Mouse (Mus musculus) spleen, postnatal 36 days (tissue): ENCODE measurements around the gene Pgm2l1.
"Not testable (repeated sequence)": the region's sequence is repeated elsewhere in the genome, so short reads cannot be mapped to it uniquely, and the experiment has no call there.

Source experiments
- DNase-seq, 2 experiments: peaks; one replicate each; pipeline ENCODE4 v3.0.0; 2022; ENCODE audit warnings: low spot score in 2 of 2, mixed read lengths in 1 of 2

The Pgm2l1 gene

DNA sequence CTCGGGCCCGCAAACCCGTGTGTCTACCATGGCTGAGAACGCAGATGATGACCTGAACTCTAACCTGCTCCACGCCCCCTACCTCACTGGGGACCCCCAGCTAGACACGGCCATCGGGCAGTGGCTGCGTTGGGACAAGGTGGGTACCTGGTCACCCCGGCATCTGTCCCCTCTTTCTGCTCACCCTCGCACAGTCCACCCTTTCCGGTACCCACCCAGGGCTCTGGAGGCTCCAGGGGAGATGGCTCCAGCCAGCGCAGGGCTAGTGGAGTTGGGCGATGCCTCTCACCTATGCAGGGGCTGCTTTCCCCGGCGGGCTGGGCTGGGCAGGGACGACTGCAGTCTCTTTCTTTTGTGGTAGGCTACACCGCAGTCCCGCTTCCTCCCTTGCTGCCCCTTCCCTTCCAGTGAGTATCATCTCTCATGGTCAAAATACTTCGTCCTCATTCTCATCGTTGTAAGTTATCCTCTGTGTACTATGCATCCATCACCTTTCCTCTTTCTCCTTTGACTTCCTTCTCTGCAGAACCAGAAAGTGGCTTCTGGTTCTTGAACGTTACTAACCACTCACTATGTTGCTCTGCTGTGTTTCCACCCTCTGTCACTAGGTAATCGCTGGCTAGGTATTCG, 817 bp downstream of the Pgm2l1 start:
- DNase-seq, result peak; percentile 22 to 41

DNA sequence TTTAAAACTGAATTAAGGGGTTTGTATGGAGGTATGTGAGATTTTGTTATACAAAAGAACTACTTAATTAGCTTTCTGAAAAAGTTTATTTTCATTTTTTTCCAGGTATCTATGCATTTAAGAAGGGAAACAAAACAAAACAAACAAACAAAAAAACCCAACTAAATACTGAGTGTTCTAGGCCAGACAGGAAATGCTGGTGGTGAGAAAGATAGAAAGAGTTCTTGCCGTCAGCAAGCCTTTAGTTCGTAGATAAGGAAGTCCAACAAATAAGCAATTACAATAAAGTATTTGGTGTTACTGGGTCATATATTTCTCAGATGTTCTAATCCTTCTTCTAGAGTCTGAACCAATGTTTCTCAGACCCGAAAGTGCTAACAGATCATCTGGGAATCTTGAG, 1.8 kb downstream of the Pgm2l1 start:
- DNase-seq, result no peak

GRCm38 (mm10) chr7:100230646-100231045, 3.5 kb downstream of the Pgm2l1 start:
- DNase-seq, result no peak

GRCm38 (mm10) chr7:100231661-100232060, 4.5 kb downstream of the Pgm2l1 start:
- no peak for DNase-seq

DNA sequence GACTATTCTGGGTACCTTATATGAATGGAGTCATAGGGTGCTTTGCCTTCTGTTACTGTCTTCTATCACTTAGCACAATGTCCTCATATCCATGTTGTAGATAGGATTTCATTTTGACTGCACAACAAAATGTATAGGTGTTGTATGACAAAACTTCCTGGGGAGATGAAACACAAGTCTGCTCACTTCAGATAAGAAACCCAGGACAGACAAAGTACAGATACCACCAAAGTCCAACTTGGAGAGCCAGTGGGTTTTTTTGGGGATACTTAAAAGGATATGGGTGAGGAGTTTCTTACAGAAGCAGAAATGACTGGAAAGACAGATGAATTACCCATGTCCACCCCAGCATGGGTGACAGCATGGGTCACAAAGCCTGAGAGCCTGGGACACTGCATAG, 6.5 kb downstream of the Pgm2l1 start:
- DNase-seq, result no peak

- DNase-seq, result peak; percentile 25 to 50
Observed at GRCm38 (mm10) chr7:100234264-100234885, 7.2 kb downstream of the Pgm2l1 start.

DNA sequence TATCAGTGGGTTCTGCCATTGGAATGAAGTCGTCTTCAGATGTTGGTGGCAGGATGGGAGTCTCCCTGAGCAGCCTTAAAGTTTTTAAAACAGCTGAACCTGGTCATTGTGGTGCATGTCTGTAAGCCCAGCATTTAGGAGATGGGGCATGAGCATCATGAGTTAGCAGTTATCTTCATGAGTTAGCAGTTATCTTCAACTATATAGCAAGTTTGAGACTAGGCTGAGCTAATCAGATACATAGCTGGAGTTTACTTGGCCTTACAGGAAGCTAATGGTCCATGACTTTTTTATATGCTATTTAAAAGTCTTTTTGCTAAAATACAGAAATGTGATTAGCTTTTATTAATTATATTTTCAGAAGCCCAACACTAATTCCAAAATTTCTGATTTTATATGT, 11.1 kb downstream of the Pgm2l1 start:
- no peak for DNase-seq

DNA sequence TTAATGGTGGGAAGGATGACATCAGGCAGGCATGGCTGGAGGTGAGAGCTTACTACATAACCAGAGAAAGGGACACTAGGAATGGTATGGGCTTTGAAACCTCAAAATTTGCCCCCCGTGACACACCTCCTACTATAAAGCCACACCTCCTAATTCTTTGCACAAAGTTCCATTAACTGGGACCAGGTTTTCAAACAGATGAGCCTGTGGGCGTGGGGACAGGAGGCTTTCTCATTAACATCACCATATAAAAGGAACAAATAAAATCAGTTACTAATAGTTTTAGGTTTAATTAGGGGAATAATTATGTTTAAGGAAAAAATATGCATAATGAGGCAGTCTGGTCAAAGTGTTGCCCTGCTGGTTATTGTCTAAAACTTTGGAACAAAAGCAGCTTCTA, 13.4 kb downstream of the Pgm2l1 start:
- DNase-seq, result no peak

GRCm38 (mm10) chr7:100243007-100243406, 15.8 kb downstream of the Pgm2l1 start:
- DNase-seq, result no peak

- no peak for DNase-seq
Observed at GRCm38 (mm10) chr7:100244225-100244624, 17.0 kb downstream of the Pgm2l1 start.

DNA sequence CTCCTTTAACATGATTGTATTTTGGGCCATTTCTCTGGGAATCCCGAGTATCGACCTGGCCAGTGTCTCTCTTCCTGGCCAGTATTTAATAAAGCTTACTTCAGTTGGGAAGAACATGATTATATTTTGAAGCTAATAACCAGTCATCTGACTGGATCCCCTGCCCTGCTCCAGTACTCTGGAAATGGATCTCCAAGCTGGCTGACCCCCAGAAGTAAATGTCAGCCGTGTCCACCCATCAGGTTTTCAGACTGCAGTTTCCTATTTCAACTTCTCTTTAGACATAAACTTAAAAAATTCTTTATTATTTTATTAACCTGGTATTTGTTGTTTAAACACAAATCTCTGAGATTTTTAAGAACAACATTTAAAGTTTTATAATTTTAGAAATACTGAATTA, 18.0 kb downstream of the Pgm2l1 start:
- no peak for DNase-seq

GRCm38 (mm10) chr7:100250667-100251066, 23.5 kb downstream of the Pgm2l1 start:
- DNase-seq, result no peak

DNA sequence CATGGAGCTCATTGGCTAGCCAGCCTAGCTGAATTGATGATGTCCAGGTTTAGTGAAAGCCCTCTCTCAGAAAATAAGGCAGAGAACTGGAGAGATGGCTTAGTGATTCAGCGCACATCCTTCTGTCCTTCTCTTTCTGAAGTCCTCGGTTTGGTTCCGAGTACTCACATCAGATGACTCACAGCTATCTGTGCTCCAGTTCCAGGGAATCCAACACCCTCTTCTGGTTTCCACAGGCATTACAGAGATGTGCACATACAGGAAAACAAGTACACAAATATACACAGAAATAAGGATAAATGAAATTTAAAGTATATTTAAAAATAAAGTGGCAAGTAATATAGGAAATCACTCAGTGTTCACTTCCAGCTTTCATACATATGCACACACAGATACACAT, 35.2 kb downstream of the Pgm2l1 start:
- no peak for DNase-seq

- not testable (repeated sequence) for DNase-seq
Observed at GRCm38 (mm10) chr7:100264934-100265333, 37.7 kb downstream of the Pgm2l1 start.

DNA sequence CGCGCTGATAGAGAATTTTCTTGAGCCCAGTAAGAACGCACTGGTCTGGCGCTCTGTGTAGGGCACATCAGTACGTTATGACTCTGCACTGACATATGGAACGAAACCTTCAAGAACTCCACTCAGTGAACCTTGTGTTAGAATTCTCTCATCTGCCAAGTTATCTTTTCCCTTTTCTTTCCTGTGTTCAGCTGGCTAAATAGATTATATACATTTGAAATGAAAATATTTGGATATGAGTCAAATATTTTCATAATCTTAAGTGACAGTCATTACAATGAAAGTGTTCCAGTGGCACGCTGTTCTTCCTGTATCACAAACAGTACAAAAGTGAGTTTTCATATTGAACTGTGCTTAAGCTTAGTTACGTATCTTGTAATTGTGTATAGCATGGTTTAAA, 45.2 kb downstream of the Pgm2l1 start:
- DNase-seq, result no peak

DNA sequence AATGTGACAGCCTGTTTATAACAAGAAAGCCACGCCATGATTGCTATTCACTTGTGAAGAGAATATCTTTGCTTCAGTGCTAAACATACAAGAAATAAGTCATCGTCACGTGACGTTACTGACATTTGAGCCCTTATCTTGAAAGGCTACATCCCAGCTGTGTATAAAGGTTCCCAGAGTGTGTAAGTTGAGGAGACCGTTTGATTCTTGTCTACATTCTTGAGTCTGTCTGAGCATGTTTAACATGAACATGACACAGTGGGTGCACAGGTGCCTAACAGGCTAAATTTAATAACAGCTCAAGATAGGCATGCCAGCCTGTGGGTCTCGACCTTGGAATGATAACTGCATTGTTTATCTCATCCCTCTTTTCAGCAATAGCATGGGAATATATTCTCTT, 47.3 kb downstream of the Pgm2l1 start:
- no peak for DNase-seq

GRCm38 (mm10) chr7:100276397-100276796, 49.2 kb downstream of the Pgm2l1 start:
- DNase-seq, result no peak

DNA sequence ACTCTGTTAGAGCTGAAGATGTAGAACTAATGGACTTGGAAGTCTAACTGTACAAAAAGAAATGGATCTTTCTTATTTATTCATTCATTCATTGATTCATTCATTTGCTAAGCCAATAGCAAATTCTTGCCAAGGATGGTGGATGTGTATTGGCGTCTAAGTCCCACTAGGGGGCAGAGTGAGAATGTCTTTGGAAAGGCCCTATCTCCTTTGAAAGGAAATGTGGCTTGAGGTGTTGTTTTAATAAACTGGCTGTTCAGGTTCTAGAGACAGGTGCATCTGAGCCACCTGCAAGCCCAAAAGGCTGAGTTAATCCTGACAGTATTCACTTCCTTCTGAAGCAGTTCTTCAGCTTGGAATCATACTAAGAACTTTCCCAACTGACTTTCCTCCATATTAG, 52.6 kb downstream of the Pgm2l1 start:
- DNase-seq, result peak in 1 of 2 experiments; percentile 22

- no peak for DNase-seq
Observed at GRCm38 (mm10) chr7:100281596-100281995, 54.4 kb downstream of the Pgm2l1 start.

GRCm38 (mm10) chr7:100283298-100283697, 56.1 kb downstream of the Pgm2l1 start:
- DNase-seq, result no peak

- peak in 1 of 2 experiments; percentile 6 for DNase-seq
Observed at GRCm38 (mm10) chr7:100285383-100285782, 58.2 kb downstream of the Pgm2l1 start, which contains the start of gene P4ha3. P4ha3 (plus strand) TSS chr7:100285520.

- DNase-seq, result no peak
Observed at GRCm38 (mm10) chr7:100287748-100288578, 60.8 kb downstream of the Pgm2l1 start.

DNA sequence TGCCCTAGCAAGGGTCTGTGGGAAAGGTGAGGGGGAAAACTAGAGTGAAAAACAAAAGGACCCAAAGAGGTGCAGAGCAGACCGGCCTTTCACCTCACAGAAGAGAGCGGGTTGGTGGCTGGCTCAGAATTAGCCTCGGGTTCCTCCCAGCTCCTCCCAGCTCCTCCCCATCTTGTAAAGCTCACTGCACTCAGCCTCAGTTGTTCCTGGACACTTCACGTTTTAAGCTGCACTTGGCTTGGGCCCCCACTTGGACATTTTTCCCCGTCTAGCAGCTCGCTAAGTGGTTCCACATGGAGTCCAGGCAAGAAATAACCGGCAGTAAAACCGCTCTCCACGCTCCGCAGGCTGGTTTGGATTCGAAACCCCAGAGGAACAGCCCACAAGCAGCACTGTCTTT, 61.4 kb downstream of the Pgm2l1 start:
- no peak for DNase-seq
